Mouse (Mus musculus): ENCODE data around the gene Kndc1. TPM values are rescaled to one million over a fixed set of nuclear protein-coding genes. Genes with fewer than 3 reads are reported as not detected.

Kndc1 gene
- polyA plus RNA-seq (2012): not detected in 2 replicates

DNA sequence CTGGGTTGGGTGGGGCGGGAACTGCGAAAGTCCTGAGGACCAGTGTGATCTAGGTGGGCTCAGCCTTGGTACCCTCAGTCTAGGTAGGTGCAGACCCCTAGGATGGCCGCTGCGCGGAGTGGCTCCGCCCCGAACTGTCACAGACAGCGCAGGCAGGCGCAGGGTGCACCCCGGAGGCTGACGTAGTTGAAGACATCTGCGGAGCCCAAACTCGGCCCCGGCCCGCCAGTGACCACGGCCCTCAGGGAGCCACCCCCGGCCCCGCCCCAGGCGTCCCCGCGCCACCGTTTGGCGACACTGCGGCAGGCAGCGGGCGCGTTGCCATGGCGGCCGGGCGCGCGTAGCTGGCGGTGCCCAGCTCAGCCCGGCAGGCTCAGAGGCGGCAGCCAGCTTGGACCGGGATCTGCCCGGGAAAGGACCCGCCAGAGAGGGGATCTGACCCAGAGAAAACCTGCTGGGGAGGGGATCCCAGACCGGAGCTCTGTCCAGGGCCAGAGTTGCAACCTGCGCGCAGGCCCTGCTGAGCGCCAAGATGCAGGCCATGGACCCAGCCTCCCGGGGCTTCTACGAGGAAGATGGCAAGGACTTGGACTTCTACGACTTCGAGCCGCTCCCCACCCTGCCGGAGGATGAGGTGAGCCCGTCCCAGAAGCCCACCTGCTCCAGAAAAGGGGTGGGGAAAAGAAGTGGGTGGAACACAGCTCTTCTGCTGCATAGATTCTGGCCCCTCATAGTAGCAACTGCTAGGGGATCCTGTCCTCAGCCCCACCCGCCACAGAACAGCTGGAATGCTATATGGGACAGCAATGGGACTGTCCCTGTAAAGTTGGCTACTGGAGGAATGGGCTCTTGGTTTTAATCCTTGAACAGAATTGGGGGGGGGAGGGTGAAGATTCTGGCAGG is at the start of gene Kndc1:
Kndc1 (plus strand) TSS at position 42 of the 903 bp plus-strand sequence.

GRCm38 (mm10) chr7:139943674-139944281 is 49.3 kb downstream of the Kndc1 start, which contains the start of gene Utf1:
TSS of gene Utf1 (plus strand) at chr7:139943789.

GRCm38 (mm10) chr7:139978278-139978892 is 83.9 kb downstream of the Kndc1 start, which contains the start of gene 6430531B16Rik:
TSS of gene 6430531B16Rik (minus strand) at chr7:139978755.

Other genes starting within 250 kb of the Kndc1 start
- gene Cfap46, start 210.9 kb upstream of the Kndc1 start, polyA plus RNA-seq (2012): not detected in 2 replicates
- not detected in 2 replicates for gene Adgra1, start 60.5 kb upstream of the Kndc1 start, polyA plus RNA-seq (2012)
- gene Utf1, start 49.1 kb downstream of the Kndc1 start, polyA plus RNA-seq (2012): 1.00 and 1.1 TPM in 2 replicates
- gene 6430531B16Rik, start 84.1 kb downstream of the Kndc1 start, polyA plus RNA-seq (2012): 0.28 and 0.29 TPM in 2 replicates
- gene Adam8, start 97.9 kb downstream of the Kndc1 start, polyA plus RNA-seq (2012): 3.1 and 7.5 TPM in 2 replicates
- gene Zfp511, start 141.7 kb downstream of the Kndc1 start, polyA plus RNA-seq (2012): 19.1 and 20.0 TPM in 2 replicates
- 8.3 and 8.4 TPM in 2 replicates for gene Tubgcp2, start 142.0 kb downstream of the Kndc1 start, polyA plus RNA-seq (2012)
- gene Msx3, start 154.4 kb downstream of the Kndc1 start, polyA plus RNA-seq (2012): not detected in 2 replicates
- gene Caly, start 187.9 kb downstream of the Kndc1 start, polyA plus RNA-seq (2012): 0.05 and 0.50 TPM in 2 replicates
- gene Prap1, start 198.7 kb downstream of the Kndc1 start, polyA plus RNA-seq (2012): not detected in 2 replicates
- gene Fuom, start 207.7 kb downstream of the Kndc1 start, polyA plus RNA-seq (2012): 14.6 and 16.2 TPM in 2 replicates
- gene Paox, start 221.1 kb downstream of the Kndc1 start, polyA plus RNA-seq (2012): 6.8 and 8.3 TPM in 2 replicates
- 7.4 and 8.2 TPM in 2 replicates for gene Echs1, start 221.8 kb downstream of the Kndc1 start, polyA plus RNA-seq (2012)
- 4.8 and 6.7 TPM in 2 replicates for gene Mtg1, start 242.9 kb downstream of the Kndc1 start, polyA plus RNA-seq (2012)